Mouse (Mus musculus) liver, embryonic 14.5 days (tissue): ENCODE measurements around the gene Trub1. TPM values are rescaled to one million over a fixed set of nuclear protein-coding genes. Genes with fewer than 3 reads are reported as not detected.

Source experiments
- ATAC-seq: fragments of 200-750 bp; cut with Nextera tagmentation; 2 replicates; pipeline ENCODE4 v1.8.0; 2017; ENCODE audit warnings: moderate number of reproducible peaks, mild to moderate bottlenecking, moderate library complexity; ENCODE audit not compliant: insufficient read depth
- DNase-seq, 3 experiments: peaks; one replicate each; pipeline ENCODE4 v3.0.0-alpha.2; 2012 to 2013; ENCODE audit warnings: low read depth in 3 of 3, low spot score in 3 of 3
- H3K27ac ChIP-seq: fragments of 300-500 bp; sonication (generic); 2 replicates; pipeline ENCODE4 v1.5.1; 2014; ENCODE audit warnings: moderate library complexity, mild to moderate bottlenecking, control low read depth, inconsistent platforms
- H3K27me3 ChIP-seq: fragments of 300-500 bp; sonication (generic); 2 replicates; pipeline ENCODE4 v1.6.1; 2014; ENCODE audit warnings: mild to moderate bottlenecking, low read length, moderate library complexity; ENCODE audit not compliant: control insufficient read depth, insufficient read depth
- H3K36me3 ChIP-seq: fragments of 300-500 bp; sonication (generic); replicated peaks from 2 replicates; pipeline ENCODE4 v1.6.1; 2014; ENCODE audit warnings: low read depth; ENCODE audit not compliant: control insufficient read depth, insufficient read depth
- H3K4me1 ChIP-seq, 2 experiments: fragments of 200-500 bp in 1 of 2; fragments of 300-500 bp in 1 of 2; sonication (generic) in 1 of 2; replicated peaks; 2 replicates each; pipeline ENCODE4 v1.6.1; 2012 to 2014; ENCODE audit warnings: antibody characterized with exemption in 1 of 2, inconsistent platforms in 1 of 2, low read length in 1 of 2; ENCODE audit not compliant: control insufficient read depth in 2 of 2, insufficient read depth in 2 of 2
- H3K4me2 ChIP-seq: fragments of 300-500 bp; sonication (generic); 2 replicates; pipeline ENCODE4 v1.6.1; 2014; ENCODE audit warnings: low read depth, mild to moderate bottlenecking, control low read depth, moderate library complexity
- H3K4me3 ChIP-seq, 2 experiments: fragments of 200-500 bp in 1 of 2; fragments of 300-500 bp in 1 of 2; sonication (generic) in 1 of 2; 2 replicates each; pipeline ENCODE4 v1.5.1; 2012 to 2014; ENCODE audit warnings: low read depth in 2 of 2, low read length in 2 of 2, mild to moderate bottlenecking in 2 of 2, control low read depth in 1 of 2, inconsistent platforms in 1 of 2, moderate library complexity in 1 of 2; ENCODE audit not compliant: insufficient read depth in 1 of 2
- H3K9ac ChIP-seq: fragments of 300-500 bp; sonication (generic); replicated peaks from 2 replicates; pipeline ENCODE4 v1.6.1; 2014; ENCODE audit warnings: mild to moderate bottlenecking, control low read depth, moderate library complexity
- H3K9me3 ChIP-seq: fragments of 300-500 bp; sonication (generic); 2 replicates; pipeline ENCODE4 v1.6.1; 2016; ENCODE audit warnings: low read length, mixed read lengths; ENCODE audit not compliant: control insufficient read depth
- CTCF ChIP-seq: IDR thresholded peaks from 2 replicates; pipeline ENCODE4 v1.5.1; 2016; ENCODE audit warnings: antibody characterized with exemption, low read depth, control low read depth
- EP300 ChIP-seq: IDR thresholded peaks from 2 replicates; pipeline ENCODE4 v1.6.1; 2016; ENCODE audit warnings: antibody characterized with exemption, low read depth
- WGBS: fragments of 180-500 bp; shearing (Covaris S2); extraction: QIAGEN DNeasy Blood & Tissue Kit; methylation state at CpG from one replicate; pipeline ENCODE4 v1.1.7; 2014; ENCODE audit not compliant: insufficient replicate concordance; 5-methylcytosine and 5-hydroxymethylcytosine counted together
- polyA plus RNA-seq, 2 experiments: library from polyadenylated mRNA; depleted of rRNA in 1 of 2; stranded (reverse) in 1 of 2; unstranded in 1 of 2; fragments of >200 nt; fragmentation: Nextera tagmentation in 1 of 2; extraction: Ambion mirVana in 1 of 2; gene quantifications; 2 replicates each; pipeline versions ENCODE4 v1.2.1 to v1.2.3; 2012 to 2014

Gene Trub1
- polyA plus RNA-seq, 2 experiments, result 6.7 to 7.8 TPM

- ATAC-seq (no peak), DNase-seq (no peak)
- WGBS, result 85% methylated on average over 11 of the region's 11 CpGs
- H3K27me3 ChIP-seq, result no peaks in the 10 kb centered on the region
- H3K36me3 ChIP-seq, result no peaks in the 10 kb centered on the region
- no peak overlapping the region for H3K4me3 ChIP-seq
- H3K4me2 ChIP-seq, result no peak overlapping the region
- peaks cover 0 to 2% of the 10 kb centered on the region in 2 experiments; a peak in 1 of 4 replicates for H3K4me1 ChIP-seq
- H3K9me3 ChIP-seq, result no peaks in the 10 kb centered on the region
- no peak for TF ChIP-seq EP300
- TF ChIP-seq CTCF, result no peak
- no peak overlapping the region for H3K27ac ChIP-seq
- H3K9ac ChIP-seq, result no peak overlapping the region
Measured at GRCm38 (mm10) chr19:57540118-57540517, 87.4 kb downstream of the Trub1 start.

Other genes with a start within 250 kb of the Trub1 start
- 2.8 and 3.0 TPM in 2 replicates for gene Ablim1, start 138.0 kb upstream of the Trub1 start, polyA plus RNA-seq (2012; rRNA removed)
- gene Ablim1, start 138.0 kb upstream of the Trub1 start, polyA plus RNA-seq (2014; fragmentation: Nextera tagmentation; extraction: Ambion mirVana), result 4.7 and 6.3 TPM in 2 replicates
- gene Fam160b1, start 92.2 kb upstream of the Trub1 start, polyA plus RNA-seq (2012; rRNA removed), result 4.8 and 5.1 TPM in 2 replicates
- gene Fam160b1, start 92.2 kb upstream of the Trub1 start, polyA plus RNA-seq (2014; fragmentation: Nextera tagmentation; extraction: Ambion mirVana), result 5.4 and 6.4 TPM in 2 replicates
- gene Atrnl1, start 158.1 kb downstream of the Trub1 start, polyA plus RNA-seq (2012; rRNA removed), result 0.93 and 1.3 TPM in 2 replicates
- gene Atrnl1, start 158.1 kb downstream of the Trub1 start, polyA plus RNA-seq (2014; fragmentation: Nextera tagmentation; extraction: Ambion mirVana), result 0.46 and 0.57 TPM in 2 replicates